Mouse (Mus musculus): ENCODE data around the gene D5Ertd579e. TPM values are rescaled to one million over a fixed set of nuclear protein-coding genes. Genes with fewer than 3 reads are reported as not detected.

The D5Ertd579e gene
- total RNA-seq, 2 experiments from 2014 or later = 99.1 to 118 TPM

DNA sequence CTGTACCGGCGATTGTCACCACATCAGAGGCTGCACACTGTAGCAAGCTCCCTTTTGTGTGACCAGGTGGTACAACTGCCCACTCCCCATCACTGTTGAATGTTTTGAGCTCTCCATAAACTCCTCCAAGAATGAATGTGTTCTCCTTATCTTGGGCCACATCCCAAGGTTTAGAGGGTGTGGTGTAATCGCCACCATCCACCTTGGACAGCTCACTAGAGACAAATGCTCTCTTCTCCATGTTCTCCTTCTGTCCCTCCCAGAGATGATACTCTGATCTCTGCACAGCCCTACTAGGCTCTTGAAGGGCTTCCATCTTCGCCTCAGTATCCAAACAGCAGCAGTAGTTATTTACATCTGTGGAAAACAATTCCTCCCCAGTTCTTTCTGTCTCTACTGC is 81.7 kb downstream of the D5Ertd579e start:
- no peak for DNase-seq (ENCODE audit: low spot score in 2 of 2)

DNA sequence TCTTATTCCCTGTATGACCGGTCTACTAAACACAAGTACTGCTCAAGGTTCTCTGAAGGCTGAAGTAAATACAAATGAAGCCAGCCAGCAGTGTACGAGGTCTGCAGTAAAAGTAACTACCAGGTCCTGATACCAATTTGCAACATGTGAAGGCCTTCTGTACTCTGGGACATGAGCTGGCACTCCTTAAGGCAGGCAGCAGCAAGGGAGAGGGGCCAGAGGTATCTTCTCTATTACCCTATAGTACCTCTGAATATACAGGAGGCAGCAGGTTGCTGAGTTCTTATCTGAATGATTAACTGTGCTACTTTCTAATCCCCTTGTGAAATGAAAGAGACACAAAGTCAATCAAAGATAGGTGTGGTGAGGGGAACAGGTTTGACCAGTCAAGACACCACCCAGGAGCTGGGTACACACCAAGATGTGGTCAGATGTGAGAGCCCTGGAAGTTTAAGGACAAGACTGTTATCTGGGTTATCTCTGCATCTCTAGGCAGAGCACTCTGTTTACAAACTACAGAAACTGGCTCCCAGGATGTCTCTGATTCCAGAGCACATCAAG is 86.8 kb downstream of the D5Ertd579e start:
- DNase-seq (ENCODE audit: low spot score in 2 of 2) = no peak

DNA sequence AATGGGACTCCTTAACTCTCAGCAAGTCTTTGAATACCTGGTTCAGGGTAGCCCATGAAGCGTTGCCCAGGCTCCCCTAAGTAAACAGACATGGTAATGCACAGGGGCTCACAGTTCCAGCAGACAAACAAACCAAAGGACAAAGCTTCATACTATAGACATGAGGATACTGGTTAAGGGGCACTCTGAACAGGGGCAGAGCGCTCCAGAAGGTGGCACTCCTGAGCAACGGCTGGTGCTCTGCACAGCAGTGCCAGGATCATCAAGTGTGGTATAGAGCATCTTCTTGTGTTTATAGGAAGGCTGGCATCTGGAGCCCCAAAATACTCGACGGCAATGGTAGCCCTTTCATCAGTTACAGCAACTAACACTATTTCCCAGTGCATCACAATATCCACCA is 92.8 kb downstream of the D5Ertd579e start:
- peak in 1 of 2 experiments; percentile 42 for DNase-seq (ENCODE audit: low spot score in 2 of 2)

DNA sequence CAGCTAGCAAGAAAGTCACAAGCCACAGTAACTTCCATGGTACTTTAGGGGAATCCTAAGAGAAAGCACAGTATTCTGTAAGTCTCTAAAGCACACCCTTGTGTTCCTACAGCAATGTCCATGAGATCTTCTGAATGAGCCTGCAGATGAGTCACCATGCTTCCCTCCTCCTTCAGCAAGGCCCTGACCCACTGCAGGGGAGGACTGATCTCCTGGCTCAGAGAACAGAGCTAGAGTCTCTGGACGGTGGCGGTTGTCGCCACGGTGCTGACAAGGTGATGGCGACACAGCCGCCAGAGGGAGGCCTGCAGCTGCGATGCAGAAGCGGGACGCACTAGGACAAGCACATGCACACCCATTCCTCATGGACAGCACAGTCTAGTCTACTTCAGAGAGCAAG is 93.8 kb downstream of the D5Ertd579e start:
- DNase-seq (ENCODE audit: low spot score in 2 of 2) = no peak

DNA sequence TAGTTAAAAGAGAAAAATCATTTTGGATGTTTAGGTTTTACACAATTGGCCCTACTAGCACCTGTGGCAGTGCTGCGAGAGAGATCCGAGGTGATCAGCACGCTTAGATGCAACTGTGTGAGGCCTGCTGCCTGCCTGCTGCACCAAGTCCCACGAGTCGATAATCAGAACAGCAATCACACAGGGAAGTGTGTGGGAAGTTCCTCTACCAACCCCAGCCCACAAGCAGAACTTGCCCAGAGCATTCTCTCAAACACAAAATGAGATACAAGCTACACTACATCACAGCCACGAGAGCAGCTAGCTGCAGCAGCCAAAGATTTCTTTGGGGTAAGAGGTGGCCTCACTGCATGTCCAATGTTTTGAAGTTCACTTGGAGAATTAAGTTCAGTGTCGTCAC is 94.3 kb downstream of the D5Ertd579e start:
- DNase-seq (ENCODE audit: low spot score in 2 of 2) = peak in 1 of 2 experiments; percentile 26

DNA sequence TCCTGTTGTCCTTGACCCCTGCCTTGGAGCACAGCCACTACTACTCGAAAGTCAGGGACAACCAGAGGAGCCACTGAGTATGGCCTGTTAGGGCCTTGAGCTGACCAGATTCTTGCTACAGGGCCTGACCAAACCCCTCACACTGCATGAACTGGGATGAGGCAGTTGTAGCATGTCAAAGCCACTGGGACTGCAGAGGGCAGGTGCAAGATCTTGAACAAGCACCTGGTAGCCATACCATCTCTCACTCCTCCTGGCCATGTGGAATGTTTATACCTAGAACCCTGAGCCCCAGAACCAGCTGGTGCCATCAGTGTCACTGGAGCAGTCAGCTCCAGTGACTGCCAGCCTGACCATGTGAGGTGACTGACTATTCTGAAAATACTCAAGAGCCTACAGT is 96.9 kb downstream of the D5Ertd579e start:
- no peak for DNase-seq (ENCODE audit: low spot score in 2 of 2)

DNA sequence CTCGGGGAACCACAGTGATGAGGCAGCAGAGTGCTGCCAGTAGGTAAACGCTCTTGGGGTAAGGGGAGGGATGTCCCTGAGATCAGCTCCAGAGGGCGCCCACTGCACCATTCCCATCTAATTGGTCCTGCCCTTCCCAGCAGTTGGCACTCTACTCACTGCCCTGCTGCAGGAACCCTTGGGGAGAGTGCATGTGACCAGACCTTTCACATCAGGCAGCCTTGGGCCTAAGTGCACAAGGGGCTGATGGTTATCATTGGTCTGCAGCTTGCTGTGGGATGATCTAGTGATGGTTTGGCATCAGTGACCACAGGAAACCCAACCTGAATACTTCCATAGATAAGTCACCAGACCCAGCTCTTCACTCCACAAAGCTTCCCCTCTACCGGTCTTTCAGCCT is 98.2 kb downstream of the D5Ertd579e start:
- no peak for DNase-seq (ENCODE audit: low spot score in 2 of 2)

DNA sequence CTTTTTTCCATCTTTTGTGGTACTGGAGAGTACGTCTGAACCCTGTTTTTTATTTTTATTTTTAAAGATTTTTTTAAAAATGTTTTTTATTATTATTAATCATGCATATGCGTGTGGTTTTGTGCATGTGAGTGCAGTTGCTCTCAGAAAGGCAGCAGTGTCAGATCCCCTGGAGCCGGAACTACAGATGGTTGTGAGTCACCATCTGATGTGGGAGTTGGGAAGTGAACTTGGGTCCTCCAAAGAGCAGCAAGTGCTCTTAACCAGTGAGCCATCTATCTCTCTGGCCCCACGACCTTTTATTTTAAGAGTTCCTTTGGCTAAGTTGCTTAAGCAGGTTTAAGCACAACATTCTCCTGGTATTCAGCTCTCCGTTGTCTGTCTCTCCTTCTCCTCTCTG is 99.6 kb downstream of the D5Ertd579e start:
- no peak for DNase-seq (ENCODE audit: low spot score in 2 of 2)

DNA sequence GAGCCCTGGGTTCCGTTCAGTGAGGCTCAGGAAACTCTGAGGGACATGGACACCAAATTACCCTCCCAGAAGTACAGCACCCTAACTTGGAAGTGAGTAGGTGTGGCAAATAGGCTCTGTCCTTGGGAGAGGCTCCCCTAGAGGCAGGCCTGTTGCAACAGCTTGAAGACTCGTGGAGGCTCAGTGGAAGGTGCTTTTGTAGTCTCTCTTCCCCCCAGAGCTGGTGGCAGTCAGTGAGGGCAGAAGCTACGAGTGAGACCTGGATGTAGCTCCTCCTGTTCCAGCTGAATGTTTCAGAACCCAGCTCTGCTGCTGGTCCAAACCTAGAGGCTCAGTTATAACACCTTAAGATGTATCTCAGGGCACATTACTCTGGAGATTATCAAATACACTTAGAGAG is 100.7 kb downstream of the D5Ertd579e start:
- no peak for DNase-seq (ENCODE audit: low spot score in 2 of 2)

DNA sequence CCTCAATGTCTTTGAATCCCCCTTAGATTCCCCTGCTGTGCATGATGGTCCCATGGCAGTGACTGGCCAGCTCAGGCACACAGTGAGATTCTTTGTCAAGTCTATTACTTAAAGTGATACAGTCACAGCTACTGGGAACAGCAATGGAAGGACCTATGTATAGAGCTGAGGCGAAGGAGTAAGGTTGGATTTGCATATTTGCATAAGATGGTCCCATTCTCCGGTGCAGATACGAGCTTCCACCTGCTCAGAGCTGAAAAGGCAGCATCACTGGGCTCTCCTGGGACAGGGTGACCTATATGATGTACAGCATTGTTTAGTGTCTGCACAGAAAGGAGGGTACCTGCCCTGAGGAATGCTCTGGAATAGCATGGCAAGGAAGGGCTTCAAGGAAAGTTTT is 101.5 kb downstream of the D5Ertd579e start:
- no peak for DNase-seq (ENCODE audit: low spot score in 2 of 2)

DNA sequence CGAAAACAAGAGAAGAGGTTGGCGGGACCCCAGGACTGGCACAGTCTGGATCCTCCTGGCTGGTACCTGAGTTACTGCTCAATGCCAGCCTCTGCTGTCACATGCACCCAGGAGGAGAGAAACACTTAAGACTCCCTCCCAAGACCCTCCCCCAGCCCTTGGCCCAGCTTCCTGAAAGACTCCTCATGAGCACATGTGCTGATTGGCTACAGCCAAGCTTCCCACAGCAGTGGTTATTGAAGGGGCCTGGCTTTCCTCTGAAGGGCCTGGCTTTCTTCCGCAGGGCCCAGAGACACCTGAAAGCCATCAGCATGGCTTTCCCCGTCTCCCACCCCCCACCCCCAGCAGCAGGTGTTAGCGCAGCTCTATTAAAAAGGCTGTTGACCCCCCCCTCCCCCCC is 102.6 kb downstream of the D5Ertd579e start, which contains the start of gene Tbc1d14:
Tbc1d14 (minus strand) TSS at position 101 of the 400 bp plus-strand sequence.
- no peak for DNase-seq (ENCODE audit: low spot score in 2 of 2)

DNA sequence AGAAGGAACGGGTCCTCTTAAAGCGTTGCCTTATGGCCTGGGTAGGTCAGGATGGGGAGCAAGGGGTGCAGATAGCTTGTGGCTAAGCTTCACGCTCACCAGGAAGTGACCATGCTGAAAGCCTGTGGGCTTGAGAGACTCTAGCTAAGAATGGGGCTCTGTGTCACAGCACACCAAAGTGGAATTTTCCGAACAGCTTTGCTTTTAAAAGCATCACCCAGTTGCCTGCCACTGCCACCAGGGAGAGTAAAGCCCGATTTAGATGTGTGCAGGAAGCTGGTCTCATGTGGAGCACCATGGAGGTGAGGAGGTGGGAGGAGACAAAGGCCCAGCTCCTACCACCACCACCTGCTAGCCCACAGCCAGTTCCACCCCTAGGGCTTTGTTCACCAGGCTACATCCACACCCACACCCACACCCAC is 105.3 kb downstream of the D5Ertd579e start:
- DNase-seq (ENCODE audit: low spot score in 2 of 2) = no peak

DNA sequence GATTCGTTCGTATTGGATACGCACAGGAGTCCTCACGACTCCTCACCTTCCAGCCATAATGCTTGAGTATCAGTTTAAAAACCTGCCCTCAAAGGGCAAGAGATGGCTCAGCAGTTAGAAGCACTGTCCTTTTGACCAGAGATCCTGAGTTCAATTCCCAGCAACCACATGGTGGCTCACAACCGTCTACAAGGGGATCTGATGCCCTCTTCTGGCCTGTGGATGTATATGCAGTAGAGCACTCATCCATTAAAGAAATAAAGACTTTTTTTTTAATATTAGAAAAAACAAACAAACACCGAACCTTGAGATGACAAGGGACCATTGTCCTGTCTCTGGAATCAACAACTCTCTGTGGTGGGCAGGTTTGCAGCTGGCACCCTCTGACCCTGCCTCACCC is 111.5 kb downstream of the D5Ertd579e start:
- DNase-seq (ENCODE audit: low spot score in 2 of 2) = no peak

DNA sequence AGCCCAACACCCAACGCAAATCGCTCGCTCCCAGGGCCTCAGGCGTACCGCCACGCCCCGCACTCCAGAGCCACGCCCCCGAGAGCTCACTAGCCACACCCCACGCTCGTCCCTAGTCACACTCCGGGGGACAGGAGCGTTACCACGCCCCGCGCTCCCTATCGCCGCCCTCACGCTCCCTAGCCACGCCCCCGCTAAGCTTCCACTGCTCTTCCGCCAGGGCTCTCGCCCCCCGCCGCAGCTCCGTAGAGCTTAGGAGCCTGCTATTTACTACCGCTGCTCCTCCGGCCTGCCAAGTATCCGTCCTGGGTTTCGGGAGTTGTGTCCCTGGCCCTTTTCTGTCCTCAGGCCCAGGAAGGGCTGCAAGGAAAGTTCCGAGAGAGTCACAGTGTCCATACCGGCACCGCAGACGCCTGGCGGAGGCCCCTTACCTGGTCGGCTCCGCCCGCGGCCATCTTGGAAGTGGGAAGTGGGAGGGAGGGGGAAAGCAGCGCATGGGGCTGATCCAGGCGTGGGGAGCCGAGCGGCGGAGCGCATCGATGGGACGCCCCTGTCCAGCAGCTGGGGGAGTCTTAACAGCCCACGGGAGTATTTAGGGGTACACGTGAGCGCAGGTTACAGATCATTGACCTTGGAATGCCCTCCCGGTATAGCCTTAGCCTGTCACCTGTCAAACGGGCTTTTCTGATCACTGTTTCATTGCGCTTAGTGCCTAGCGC is 113.7 kb downstream of the D5Ertd579e start:
- DNase-seq (ENCODE audit: low spot score in 2 of 2) = peak; percentile 97 to 99

DNA sequence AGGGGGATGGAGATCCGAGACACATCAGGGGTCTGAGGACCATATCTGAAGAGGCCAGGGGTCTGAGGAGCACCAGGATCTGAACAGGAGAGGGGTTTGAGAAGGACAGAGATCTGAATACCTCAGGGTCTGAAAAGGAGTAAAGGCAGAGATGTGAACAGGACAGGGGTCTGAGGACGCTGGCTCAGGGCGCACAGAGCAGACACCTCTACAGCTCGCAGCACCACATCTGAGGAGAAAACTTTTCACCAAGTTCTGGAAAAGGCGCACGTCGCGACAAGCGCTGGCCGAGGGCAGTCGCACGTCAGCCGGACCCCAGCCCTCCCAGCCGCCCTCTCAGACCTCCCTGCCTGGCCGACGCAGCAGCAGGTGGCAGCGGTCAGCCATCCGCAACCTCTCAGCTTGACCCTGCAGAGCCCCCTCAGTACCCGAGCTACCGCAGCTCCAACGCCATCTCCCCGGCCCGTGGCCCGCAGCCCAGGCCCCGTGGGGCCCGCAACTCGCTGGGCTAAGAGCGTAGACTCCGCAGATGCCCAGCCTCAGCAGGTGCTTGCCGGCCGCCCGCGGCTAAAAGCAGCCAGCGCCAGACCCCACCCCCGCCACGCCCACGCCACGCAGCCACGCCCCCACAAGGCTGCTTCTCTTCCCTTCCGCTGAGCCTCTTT is 114.4 kb downstream of the D5Ertd579e start:
- DNase-seq (ENCODE audit: low spot score in 2 of 2) = no peak

DNA sequence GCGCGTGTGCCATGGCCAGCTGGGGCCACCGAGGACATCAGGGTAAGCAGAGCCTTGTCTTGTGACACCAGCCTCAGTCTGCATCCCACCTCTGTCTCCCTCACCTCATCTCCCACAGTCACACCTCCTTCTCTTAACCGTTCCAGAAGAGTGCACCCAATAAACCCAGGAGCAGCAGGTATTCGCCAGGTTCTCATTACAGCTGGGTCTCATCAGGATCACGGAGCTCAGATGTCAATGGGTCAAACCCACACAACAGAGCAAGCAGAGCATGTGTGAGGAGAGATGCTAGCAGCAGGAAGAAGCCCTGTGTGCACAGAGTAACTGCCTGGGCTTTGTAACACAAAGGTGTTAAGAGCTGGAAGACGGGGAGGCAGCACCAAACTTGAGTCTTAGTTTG is 115.9 kb downstream of the D5Ertd579e start:
- no peak for DNase-seq (ENCODE audit: low spot score in 2 of 2)

DNA sequence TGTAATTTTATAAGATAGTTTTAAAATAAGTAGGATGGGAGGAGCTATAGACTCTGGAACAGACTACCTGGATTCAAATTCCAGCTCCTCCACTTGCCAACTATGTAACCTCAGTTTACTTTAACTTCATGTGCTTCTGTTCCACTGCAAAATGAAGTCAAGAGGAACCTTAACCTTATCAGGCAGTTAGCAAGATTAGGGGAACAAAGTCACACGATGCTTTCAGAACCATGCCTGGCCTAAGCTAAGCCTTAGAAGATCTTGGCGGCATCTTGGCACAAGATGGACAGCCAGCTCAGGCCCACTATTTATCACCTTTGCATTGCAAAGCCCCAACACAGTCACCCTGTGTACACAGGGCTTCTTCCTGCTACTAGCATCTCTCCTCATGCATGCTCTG is 116.8 kb downstream of the D5Ertd579e start:
- no peak for DNase-seq (ENCODE audit: low spot score in 2 of 2)

DNA sequence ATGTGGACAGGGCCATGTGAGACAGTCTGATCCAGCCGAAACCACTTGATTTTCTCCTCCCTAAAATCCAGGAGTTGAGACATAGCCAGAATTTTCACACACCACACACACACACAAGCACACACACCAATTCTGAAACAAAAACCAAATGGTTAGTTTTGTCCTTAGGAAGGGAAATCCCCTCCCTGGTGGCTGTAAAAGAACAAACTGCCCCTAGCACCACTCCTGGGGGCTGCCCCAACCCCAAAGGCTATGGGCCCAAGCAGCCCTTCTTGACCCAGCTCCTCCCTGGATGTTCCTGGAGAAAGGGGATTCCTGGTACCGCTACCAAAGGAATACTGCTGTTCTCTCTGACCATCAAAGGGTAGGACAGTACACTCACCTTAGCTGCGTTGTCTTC is 119.4 kb downstream of the D5Ertd579e start:
- DNase-seq (ENCODE audit: low spot score in 2 of 2) = no peak

DNA sequence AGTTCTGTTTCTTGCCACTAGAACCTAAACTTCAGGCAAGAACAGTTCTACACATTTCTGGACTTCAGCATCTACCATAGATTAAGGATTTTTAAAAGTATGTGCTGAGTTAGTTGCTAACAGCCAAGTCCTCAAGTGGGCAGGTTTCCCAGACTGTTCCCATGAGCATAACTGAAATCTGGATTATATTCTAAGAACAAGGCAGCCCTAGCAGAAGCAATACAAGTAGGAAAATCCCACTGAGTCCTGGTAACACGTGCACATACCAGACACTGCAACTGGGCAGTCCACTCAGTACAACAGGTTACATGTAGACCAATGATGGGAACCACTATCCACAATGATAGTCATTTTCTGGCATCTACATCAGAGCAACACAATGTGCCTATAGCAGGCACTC is 120.1 kb downstream of the D5Ertd579e start:
- DNase-seq (ENCODE audit: low spot score in 2 of 2) = no peak

DNA sequence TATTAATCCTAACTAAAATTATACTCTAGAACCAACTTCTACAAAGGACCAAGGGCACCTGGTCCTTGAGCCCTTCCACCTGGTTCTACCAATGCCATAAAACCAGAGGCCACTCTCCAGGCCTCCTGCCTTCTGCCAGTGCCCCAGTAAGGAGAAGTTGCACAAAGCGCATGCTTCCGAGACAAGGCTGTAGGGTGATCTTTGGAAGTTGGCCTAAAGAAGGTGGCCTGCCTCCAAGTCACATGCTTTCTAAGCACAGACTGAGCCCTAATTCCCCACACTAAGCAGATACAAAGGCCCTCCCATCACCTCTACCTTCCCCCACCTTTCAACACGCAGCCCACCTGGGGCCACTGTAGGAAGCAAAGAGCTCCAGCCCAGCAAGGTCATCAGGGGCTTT is 120.6 kb downstream of the D5Ertd579e start:
- DNase-seq (ENCODE audit: low spot score in 2 of 2) = peak in 1 of 2 experiments; percentile 46

DNA sequence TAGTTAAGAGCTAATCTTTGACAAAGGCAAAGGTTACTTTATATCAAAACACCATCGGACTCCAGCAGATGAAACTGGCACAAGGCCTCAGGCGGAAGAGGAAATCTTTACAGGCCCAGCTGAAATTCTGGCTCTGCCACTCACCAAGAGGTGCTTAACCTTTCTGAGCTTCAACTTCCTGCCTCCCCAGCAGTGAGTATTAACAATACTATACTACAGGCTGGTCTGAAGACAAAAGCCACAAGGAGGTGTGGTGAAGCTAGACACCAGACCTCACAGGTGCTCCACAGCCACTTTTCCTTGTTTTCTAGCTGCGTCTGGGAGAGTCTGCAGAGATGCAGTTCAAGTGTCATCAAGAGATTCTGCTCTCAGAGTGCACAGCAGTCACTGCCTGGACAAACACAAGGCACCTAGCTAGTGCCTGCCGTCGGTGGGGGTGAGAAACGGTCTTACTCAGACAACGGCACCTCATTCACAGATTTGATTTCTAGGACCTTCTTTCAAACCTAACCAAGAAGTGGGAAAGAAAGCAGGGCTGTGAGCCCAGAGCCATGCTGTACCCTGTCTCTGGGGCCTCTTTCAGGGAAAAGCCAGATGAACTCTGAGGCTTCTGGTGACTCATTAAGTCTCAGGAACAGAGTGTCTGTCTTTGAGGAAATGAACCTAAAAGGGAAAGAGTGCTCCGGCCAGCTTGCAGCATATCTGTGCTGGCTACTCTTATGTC is 121.5 kb downstream of the D5Ertd579e start:
- no peak for DNase-seq (ENCODE audit: low spot score in 2 of 2)

DNA sequence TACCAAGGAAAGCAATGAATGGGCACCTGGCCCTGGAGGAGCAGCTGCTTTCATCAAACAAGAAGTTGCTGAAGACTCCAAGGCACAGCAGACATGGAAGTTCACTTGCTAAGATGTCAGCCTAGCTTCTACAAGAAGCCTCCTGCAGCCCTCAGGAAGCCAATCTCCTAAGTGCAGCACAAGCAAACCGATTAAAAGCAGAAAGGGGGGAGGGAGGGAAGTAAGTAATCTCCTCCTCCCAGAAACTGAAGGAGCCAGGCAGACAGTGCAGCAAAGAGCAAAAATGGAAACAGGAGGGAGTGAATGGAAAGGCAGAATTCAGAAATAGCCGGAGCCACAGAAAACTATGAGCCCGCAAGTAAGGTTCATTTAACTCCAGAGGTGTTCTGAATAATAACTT is 122.5 kb downstream of the D5Ertd579e start:
- DNase-seq (ENCODE audit: low spot score in 2 of 2) = no peak

All from layer of hippocampus, postnatal 14 days (tissue).